Mouse (Mus musculus): ENCODE measurements around the gene Wdfy1.

DNA sequence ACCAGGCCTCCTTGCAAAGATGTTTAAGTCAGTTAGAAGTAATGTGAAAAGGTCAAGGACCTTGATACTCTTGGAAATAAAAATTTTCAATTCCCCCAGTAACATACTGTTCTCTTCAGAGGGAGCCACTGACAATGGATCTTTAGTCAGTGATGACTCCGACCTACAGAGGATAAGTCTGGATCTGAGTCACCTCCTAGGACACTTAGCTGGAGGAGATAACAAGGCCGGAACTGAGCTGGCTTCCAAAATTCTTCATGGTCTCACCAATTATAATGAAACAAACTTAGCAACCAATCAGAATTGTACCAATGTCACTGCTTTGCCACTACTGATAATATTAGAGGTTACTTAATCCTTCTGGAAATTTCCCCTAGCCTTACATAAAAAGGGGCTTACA lies 11.9 kb downstream of the Wdfy1 start:
- TF ChIP-seq EP300 (IDR thresholded peaks at IDR 0.05; ENCODE audit: low read depth) (no peak), CTCF (IDR thresholded peaks at IDR 0.05; ENCODE audit: low read depth) (no peak)
